Mouse (Mus musculus): Measurements from ENCODE around the gene Gpalpp1. TPM values are rescaled to one million over a fixed set of nuclear protein-coding genes. Genes with fewer than 3 reads are reported as not detected.

Gpalpp1 gene
- polyA plus RNA-seq, 1 experiment from 2014 or later: 19.0 TPM

DNA sequence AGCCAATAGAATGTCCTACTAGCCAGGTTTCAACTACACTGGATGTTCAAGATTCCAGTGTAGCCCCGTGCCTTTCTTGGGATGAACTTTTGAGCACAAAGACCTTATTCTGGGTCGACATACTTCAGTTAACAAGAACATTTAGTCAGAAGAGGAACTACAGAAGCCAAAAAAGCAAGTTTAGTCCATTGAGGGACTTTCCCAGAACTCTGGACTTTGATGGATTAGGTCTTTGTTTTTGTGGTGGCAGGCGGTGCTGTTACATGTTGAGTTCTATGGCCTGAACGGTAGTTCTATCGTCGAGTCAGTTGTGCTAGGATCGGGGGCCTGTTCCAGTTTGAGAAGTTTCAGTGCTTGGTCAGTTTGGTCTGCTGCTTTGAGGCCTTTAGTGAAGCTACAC, 58.6 kb downstream of the Gpalpp1 start:
- H3K9ac ChIP-seq: no peak overlapping the region
- ATAC-seq (ENCODE audit: low FRiP score): no peak
- 0 out of 2 replicates have a peak, but pooled peaks cover 3% of the 10 kb centered on the region for H3K4me1 ChIP-seq
- 89% methylated on average over 7 of the region's 7 CpGs for WGBS
- H3K4me3 ChIP-seq (replicated peaks): no peak overlapping the region
- H3K27me3 ChIP-seq: no peaks in the 10 kb centered on the region
- no peak overlapping the region for H3K27ac ChIP-seq
- H3K9me3 ChIP-seq: no peaks in the 10 kb centered on the region
- no peak overlapping the region for H3K4me2 ChIP-seq
- no peaks in the 10 kb centered on the region for H3K36me3 ChIP-seq (replicated peaks)

GRCm38 (mm10) chr14:76045767-76046166, 64.8 kb downstream of the Gpalpp1 start:
- H3K4me3 ChIP-seq (replicated peaks): no peak overlapping the region
- H3K4me1 ChIP-seq: no peaks in the 10 kb centered on the region
- H3K27me3 ChIP-seq: no peaks in the 10 kb centered on the region
- 88% methylated on average over 1 of the region's 1 CpGs for WGBS
- H3K27ac ChIP-seq: no peak overlapping the region
- H3K9ac ChIP-seq: no peak overlapping the region
- no peak for ATAC-seq (ENCODE audit: low FRiP score)
- H3K9me3 ChIP-seq: no peaks in the 10 kb centered on the region
- no peak overlapping the region for H3K4me2 ChIP-seq
- no peaks in the 10 kb centered on the region for H3K36me3 ChIP-seq (replicated peaks)

DNA sequence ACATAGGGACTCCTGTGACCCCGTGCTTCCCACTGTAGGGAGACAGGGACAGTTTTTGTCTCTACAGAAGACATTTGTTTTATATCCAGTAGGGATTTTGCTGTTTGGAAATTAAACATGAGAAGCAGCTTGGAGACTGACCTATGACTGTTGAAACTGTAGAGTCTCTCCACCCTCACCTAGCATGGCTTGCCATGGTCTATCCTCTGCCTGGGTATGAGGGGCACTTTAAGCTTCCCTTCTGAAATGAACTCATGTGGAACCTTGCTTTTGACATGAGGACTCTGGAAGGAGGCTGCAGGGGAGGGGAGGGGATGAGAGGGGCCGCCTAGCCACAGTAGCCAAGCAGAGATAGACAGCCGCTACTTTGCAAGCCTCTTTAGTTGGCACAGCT, 66.4 kb downstream of the Gpalpp1 start:
- Histone ChIP-seq H3K9ac (no peak overlapping the region), H3K4me1 (no peaks in the 10 kb centered on the region), H3K4me3 (replicated peaks) (no peak overlapping the region), H3K27ac (no peak overlapping the region), H3K36me3 (replicated peaks) (no peaks in the 10 kb centered on the region), H3K27me3 (no peaks in the 10 kb centered on the region), H3K4me2 (no peak overlapping the region), H3K9me3 (no peaks in the 10 kb centered on the region)
- no peak for ATAC-seq (ENCODE audit: low FRiP score)
- WGBS: 51% methylated on average over 3 of the region's 3 CpGs

- Histone ChIP-seq H3K27ac (no peak overlapping the region), H3K4me2 (no peak overlapping the region), H3K36me3 (replicated peaks) (no peaks in the 10 kb centered on the region), H3K4me3 (replicated peaks) (no peak overlapping the region), H3K9ac (no peak overlapping the region), H3K4me1 (no peaks in the 10 kb centered on the region), H3K9me3 (no peaks in the 10 kb centered on the region), H3K27me3 (no peaks in the 10 kb centered on the region)
- no peak for ATAC-seq (ENCODE audit: low FRiP score)
- 87% methylated on average over 14 of the region's 14 CpGs for WGBS
Measured at GRCm38 (mm10) chr14:76043251-76044163, 67.1 kb downstream of the Gpalpp1 start.

Other genes with a start within 250 kb of the Gpalpp1 start
- 1.5 and 1.6 TPM in 2 replicates for gene Kctd4, start 155.8 kb downstream of the Gpalpp1 start, polyA plus RNA-seq (2016; fragmentation: Nextera tagmentation; extraction: Ambion mirVana)
- 49.7 and 50.3 TPM in 2 replicates for gene Gtf2f2, start 99.9 kb downstream of the Gpalpp1 start, polyA plus RNA-seq (2016; fragmentation: Nextera tagmentation; extraction: Ambion mirVana)
- 18.5 and 19.0 TPM in 2 replicates for gene Nufip1, start 131 bp upstream of the Gpalpp1 start, polyA plus RNA-seq (2016; fragmentation: Nextera tagmentation; extraction: Ambion mirVana)

Data from forebrain, embryonic 12.5 days (tissue).